Mouse (Mus musculus) testis, adult 2 months (tissue): Measurements from ENCODE around the gene Ammecr1. TPM values are rescaled to one million over a fixed set of nuclear protein-coding genes. Genes with fewer than 3 reads are reported as not detected.

Source experiments
- H3K27ac ChIP-seq: fragments of 200-500 bp; 2 replicates; pipeline ENCODE4 v1.5.1; 2012; ENCODE audit warnings: low read depth, low read length; ENCODE audit not compliant: control insufficient read depth, insufficient read depth
- H3K27me3 ChIP-seq: fragments of 200-500 bp; 2 replicates; pipeline ENCODE4 v1.6.1; 2012; ENCODE audit warnings: mild to moderate bottlenecking, low read length, moderate library complexity; ENCODE audit not compliant: control insufficient read depth, insufficient read depth
- H3K36me3 ChIP-seq: fragments of 200-500 bp; 2 replicates; pipeline ENCODE4 v1.6.1; 2012; ENCODE audit warnings: mild to moderate bottlenecking, low read length; ENCODE audit not compliant: control insufficient read depth, insufficient read depth
- H3K4me1 ChIP-seq: fragments of 200-500 bp; 2 replicates; pipeline ENCODE4 v1.6.1; 2012; ENCODE audit warnings: low read length; ENCODE audit not compliant: control insufficient read depth, insufficient read depth
- H3K4me3 ChIP-seq: fragments of 200-500 bp; 2 replicates; pipeline ENCODE4 v1.5.1; 2012; ENCODE audit warnings: low read depth, mild to moderate bottlenecking, low read length, moderate library complexity, mixed read lengths; ENCODE audit not compliant: control insufficient read depth
- CTCF ChIP-seq: fragments of 200-500 bp; IDR thresholded peaks from 2 replicates; pipeline ENCODE4 v1.5.1; 2012; ENCODE audit warnings: low read depth, mild to moderate bottlenecking, inconsistent platforms, low read length, moderate library complexity; ENCODE audit not compliant: control insufficient read depth, insufficient read depth, insufficient replicate concordance
- POLR2A ChIP-seq: fragments of 200-500 bp; IDR thresholded peaks from 2 replicates; pipeline ENCODE4 v1.6.1; 2012; ENCODE audit warnings: low read depth, mild to moderate bottlenecking, inconsistent platforms, low read length, moderate library complexity; ENCODE audit not compliant: control insufficient read depth
- polyA plus RNA-seq: library from polyadenylated mRNA; depleted of rRNA; stranded (reverse); fragments of >200 nt; gene quantifications from 2 replicates; pipeline ENCODE4 v1.2.3, GENCODE M21; 2012

Ammecr1 gene
- polyA plus RNA-seq, 1 experiment = 0.99 TPM

DNA sequence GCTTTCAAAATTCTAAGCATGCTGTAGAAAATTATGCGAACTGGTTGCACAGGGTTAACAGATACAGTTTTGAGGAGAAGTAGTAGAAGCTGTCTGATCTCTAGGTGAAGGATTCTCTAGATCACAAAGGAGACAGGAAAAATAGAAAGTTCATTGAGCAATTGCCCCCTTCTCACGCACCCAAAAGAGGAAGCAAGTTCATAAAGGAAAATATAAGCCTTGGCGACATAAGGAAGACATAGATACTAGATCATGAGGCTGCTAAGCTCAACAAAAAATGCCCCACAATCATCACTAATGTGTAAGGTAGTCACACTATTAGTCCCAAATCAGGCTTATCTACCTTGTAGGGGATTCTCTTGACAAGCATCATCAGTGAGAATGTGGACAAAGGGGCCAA lies 17.6 kb upstream of the Ammecr1 start:
- TF ChIP-seq CTCF = no peak
- TF ChIP-seq POLR2A = no peak
- H3K27ac ChIP-seq = no peak overlapping the region
- no peaks in the 10 kb centered on the region for H3K36me3 ChIP-seq
- no peaks in the 10 kb centered on the region for H3K27me3 ChIP-seq
- no peaks in the 10 kb centered on the region for H3K4me1 ChIP-seq
- no peak overlapping the region for H3K4me3 ChIP-seq

DNA sequence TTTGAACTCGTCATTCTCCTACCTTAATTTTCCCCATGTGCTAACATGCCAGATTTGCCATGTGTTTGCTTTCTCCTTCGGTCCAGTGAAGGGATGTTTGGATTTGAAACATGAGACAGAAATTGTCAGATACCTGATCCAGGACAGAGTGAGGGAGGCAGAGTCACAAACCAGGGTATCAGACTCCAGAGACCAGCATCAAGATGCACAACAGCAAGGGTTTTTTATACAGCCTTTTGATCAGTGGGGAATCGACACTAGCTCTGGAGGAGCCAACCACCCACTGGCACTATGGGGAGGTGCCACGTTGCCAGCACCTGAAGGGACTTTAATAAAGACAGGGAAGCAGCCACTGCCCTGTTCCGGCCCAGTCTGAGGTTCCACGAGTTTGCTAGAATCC lies 17.1 kb upstream of the Ammecr1 start:
- H3K4me1 ChIP-seq = no peaks in the 10 kb centered on the region
- no peak overlapping the region for H3K27ac ChIP-seq
- H3K36me3 ChIP-seq = no peaks in the 10 kb centered on the region
- no peaks in the 10 kb centered on the region for H3K27me3 ChIP-seq
- TF ChIP-seq POLR2A (no peak), CTCF (no peak)
- H3K4me3 ChIP-seq = no peak overlapping the region

DNA sequence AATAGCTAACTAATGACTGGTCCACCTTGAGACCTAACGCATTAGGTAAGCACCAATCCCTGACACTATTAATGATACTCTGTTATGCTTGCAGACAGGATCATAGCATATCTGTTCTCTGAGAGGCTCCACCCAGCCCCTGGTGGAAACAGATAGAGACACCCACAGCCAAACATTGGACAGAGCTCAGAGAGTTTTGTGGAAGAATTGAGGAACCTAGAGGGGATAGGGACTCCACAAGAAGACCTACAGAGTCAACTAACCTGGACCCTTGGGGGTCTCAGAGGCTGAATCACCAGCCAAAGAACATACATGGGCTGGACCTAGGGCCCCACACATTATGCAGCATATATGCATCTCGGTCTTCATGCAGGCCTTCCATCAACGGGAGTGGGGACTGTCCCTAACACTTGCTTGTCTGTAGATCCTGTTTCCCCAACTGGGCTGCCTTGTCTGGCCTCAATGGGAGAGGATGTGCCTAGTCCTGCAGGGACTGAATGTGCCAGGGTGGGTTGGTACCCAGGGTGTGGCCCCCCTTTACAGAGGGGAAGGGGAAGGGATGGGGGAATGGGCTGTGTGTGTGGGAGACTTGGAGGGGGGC lies 15.1 kb upstream of the Ammecr1 start:
- no peak overlapping the region for H3K4me3 ChIP-seq
- H3K27me3 ChIP-seq = no peaks in the 10 kb centered on the region
- H3K27ac ChIP-seq = no peak overlapping the region
- TF ChIP-seq CTCF (no peak), POLR2A (no peak)
- H3K4me1 ChIP-seq = no peaks in the 10 kb centered on the region
- H3K36me3 ChIP-seq = no peaks in the 10 kb centered on the region

DNA sequence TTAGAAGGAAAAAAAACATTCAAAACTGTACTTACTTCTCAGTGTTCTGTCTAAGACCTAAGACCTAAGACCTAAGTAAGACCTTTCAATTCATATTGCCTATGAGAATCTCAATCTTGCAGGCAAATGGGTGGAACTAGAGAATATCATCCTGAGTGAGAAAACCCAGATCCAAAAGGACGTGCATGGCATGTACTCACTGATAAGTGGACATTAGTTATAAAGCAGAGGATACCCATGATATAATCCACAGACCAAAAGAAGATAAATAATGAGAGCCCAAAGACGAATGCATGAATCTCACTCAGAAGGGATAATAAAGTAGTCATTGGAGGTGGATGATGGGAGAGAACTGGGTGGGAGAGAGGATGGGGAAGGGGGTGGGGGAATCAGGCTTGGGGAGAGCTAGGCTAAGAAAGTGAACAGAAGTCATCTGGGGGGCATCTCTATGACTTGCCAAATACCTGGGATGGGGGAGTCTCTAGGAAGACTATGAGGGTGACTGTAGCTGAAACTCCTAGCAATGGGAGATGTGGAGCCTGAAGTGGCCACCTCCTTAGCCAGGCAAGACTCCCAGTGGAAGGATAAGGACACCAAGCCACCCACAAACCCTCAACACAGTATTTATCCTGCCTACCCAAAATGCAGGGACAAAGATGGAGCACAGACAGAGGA lies 14.5 kb upstream of the Ammecr1 start:
- no peaks in the 10 kb centered on the region for H3K4me1 ChIP-seq
- H3K4me3 ChIP-seq = no peak overlapping the region
- H3K36me3 ChIP-seq = no peaks in the 10 kb centered on the region
- H3K27ac ChIP-seq = no peak overlapping the region
- TF ChIP-seq POLR2A (no peak), CTCF (no peak)
- no peaks in the 10 kb centered on the region for H3K27me3 ChIP-seq

DNA sequence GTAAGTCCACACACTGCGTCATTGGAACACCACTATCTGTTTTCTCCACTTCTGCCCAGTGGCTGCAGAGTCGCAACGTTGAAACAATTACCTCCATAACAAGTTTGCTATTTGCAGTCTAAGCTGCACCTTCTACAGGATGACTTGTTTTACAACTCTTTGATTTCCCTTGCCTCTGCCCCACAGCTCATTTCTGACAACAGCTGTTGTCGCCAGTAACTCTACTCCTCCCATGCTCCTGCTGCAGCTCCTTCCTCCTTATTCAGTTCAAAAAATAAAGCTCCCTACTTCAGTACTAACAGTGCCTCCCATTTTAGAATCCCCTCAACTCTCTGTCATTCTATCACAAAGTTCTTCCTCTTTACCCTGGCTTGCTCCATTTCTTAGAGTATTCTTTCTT lies 12.7 kb upstream of the Ammecr1 start:
- no peaks in the 10 kb centered on the region for H3K4me1 ChIP-seq
- H3K4me3 ChIP-seq = no peak overlapping the region
- no peak for TF ChIP-seq POLR2A
- TF ChIP-seq CTCF = no peak
- H3K36me3 ChIP-seq = no peaks in the 10 kb centered on the region
- H3K27ac ChIP-seq = no peak overlapping the region
- H3K27me3 ChIP-seq = no peaks in the 10 kb centered on the region

DNA sequence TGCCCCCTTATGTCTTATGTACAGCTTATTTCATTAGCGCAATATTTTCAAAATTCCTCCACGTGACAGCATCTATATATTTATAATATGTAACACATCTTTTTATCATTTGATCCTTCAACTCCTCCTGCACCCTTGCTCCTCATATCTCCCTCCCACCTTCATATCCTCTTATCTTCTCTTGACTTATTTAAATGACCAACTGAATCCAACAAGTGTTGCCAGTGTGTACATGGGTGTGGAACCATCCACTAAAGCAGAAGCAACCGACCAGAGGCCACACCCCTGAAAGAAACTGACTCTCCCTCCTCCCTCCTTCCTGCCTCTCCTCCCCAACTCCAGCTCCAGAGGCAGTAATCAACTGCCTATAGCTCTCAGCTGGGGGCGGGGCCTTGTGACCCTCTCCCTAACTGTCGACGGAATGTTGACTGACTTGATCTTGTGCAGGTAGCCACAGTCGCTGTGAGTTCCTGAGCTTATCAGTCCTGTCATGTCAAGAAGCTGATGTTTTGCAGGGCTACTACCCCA lies 6.0 kb upstream of the Ammecr1 start:
- Histone ChIP-seq H3K4me3 (no peak overlapping the region), H3K27me3 (no peaks in the 10 kb centered on the region), H3K4me1 (no peaks in the 10 kb centered on the region; the same call in 1 of the 2 replicates), H3K36me3 (no peaks in the 10 kb centered on the region), H3K27ac (peak overlapping the region; percentile 68)
- no peak for TF ChIP-seq CTCF
- TF ChIP-seq POLR2A = no peak

DNA sequence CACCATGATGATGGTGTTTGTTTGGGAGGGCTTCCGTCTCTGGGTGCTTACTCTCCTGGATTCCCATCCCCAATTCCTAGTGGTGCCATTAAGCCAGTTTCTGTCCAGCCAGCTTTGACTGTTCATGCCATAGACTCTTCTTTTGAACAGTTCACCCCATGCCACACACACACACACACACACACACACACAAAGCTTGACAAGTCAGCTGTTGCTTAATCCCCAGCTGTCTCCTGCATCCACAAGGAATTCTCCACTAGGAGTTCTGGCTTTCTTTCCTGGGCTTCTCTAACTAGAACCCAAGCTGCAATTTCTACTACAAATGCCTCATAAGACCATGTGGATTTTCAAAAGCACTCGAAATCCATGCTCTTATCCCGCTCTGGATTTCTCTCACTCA lies 5.2 kb upstream of the Ammecr1 start:
- Histone ChIP-seq H3K4me1 (no peaks in the 10 kb centered on the region; the same call in 1 of the 2 replicates), H3K27ac (no peak overlapping the region), H3K36me3 (no peaks in the 10 kb centered on the region), H3K27me3 (no peaks in the 10 kb centered on the region), H3K4me3 (no peak overlapping the region)
- TF ChIP-seq CTCF = no peak
- no peak for TF ChIP-seq POLR2A

DNA sequence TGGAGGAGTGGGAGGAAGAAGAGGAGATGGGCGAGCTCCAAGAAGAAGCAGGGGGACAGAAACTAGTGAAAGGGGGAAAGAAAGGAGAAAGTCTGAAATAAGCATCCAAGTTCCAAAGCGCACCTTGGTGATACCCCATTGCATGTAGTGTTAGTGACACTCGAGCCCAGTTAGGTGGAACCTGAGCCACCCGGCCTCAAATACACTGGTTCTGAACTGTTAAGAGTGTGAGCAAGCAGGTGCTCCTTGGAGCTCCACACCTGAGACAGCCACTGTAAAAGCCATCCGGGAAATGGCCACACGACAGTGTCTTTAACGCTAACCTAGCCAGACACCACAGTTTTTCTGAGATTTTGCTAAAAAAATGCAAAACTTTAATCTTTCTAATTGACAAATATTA lies 539 bp upstream of the Ammecr1 start:
- H3K4me1 ChIP-seq = no peaks in the 10 kb centered on the region
- H3K27me3 ChIP-seq = no peaks in the 10 kb centered on the region

More for the DNA sequence above, 539 bp upstream of the Ammecr1 start:
- H3K4me3 ChIP-seq = peak overlapping the region; percentile 86
- H3K27ac ChIP-seq = 0 out of 2 replicates have a peak overlapping the region, but pooled peaks have one; percentile 21
- TF ChIP-seq POLR2A (no peak), CTCF (no peak)
- no peaks in the 10 kb centered on the region for H3K36me3 ChIP-seq
